Mouse (Mus musculus) forebrain, postnatal 0 days (tissue): ENCODE measurements around the gene Slc25a20. TPM values are rescaled to one million over a fixed set of nuclear protein-coding genes. Genes with fewer than 3 reads are reported as not detected.
A peak's percentile ranks its signal among the peaks of the same experiment; 100 is the strongest.

ENCODE experiments used
- ATAC-seq: fragments of 200-750 bp; cut with Nextera tagmentation; 2 replicates; pipeline ENCODE4 v1.8.0; 2017; ENCODE audit warnings: mild to moderate bottlenecking, moderate library complexity
- DNase-seq: peaks from one replicate; pipeline ENCODE4 v3.0.0-alpha.2; 2015
- H3K27ac ChIP-seq: fragments of 300-500 bp; sonication (generic); 2 replicates; pipeline ENCODE4 v1.5.1; 2014; ENCODE audit warnings: low read depth, mild to moderate bottlenecking, antibody characterized with exemption, low read length, moderate library complexity, mixed read lengths
- H3K27me3 ChIP-seq: fragments of 300-500 bp; sonication (generic); 2 replicates; pipeline ENCODE4 v1.6.1; 2014; ENCODE audit warnings: mild to moderate bottlenecking, low read length, mixed read lengths; ENCODE audit not compliant: insufficient read depth
- H3K36me3 ChIP-seq: fragments of 300-500 bp; sonication (generic); 2 replicates; pipeline ENCODE4 v1.6.1; 2014; ENCODE audit warnings: mild to moderate bottlenecking, moderate library complexity; ENCODE audit not compliant: insufficient read depth
- H3K4me1 ChIP-seq: fragments of 300-500 bp; sonication (generic); 2 replicates; pipeline ENCODE4 v1.6.1; 2014; ENCODE audit warnings: antibody characterized with exemption; ENCODE audit not compliant: insufficient read depth
- H3K4me2 ChIP-seq: fragments of 300-500 bp; sonication (generic); 2 replicates; pipeline ENCODE4 v1.6.1; 2014; ENCODE audit warnings: low read depth, mild to moderate bottlenecking, moderate library complexity
- H3K4me3 ChIP-seq: fragments of 300-500 bp; sonication (generic); 2 replicates; pipeline ENCODE4 v1.5.1; 2014; ENCODE audit warnings: low read depth, low read length, mixed read lengths
- H3K9ac ChIP-seq: fragments of 300-500 bp; sonication (generic); 2 replicates; pipeline ENCODE4 v1.6.1; 2014; ENCODE audit warnings: mild to moderate bottlenecking
- H3K9me3 ChIP-seq: fragments of 300-500 bp; sonication (generic); 2 replicates; pipeline ENCODE4 v1.6.1; 2016; ENCODE audit warnings: low read length
- CTCF ChIP-seq: sonication (generic); IDR thresholded peaks from 2 replicates; pipeline ENCODE4 v1.5.1; 2016; ENCODE audit warnings: antibody characterized with exemption, control low read depth, low read depth
- WGBS: fragments of 180-500 bp; shearing (Covaris S2); extraction: QIAGEN DNeasy Blood & Tissue Kit; methylation state at CpG from one replicate; pipeline ENCODE4 v1.1.7; 2014; 5-methylcytosine and 5-hydroxymethylcytosine counted together
- polyA plus RNA-seq: library from polyadenylated mRNA; unstranded; fragments of >200 nt; fragmentation: Nextera tagmentation; extraction: Ambion mirVana; gene quantifications from 2 replicates; pipeline ENCODE4 v1.2.1, GENCODE M21; 2015
- total RNA-seq: library from RNA; depleted of rRNA; stranded (reverse); fragments of >200 nt; gene quantifications from 2 replicates; pipeline ENCODE4 v1.2.3, GENCODE M21; 2014

The Slc25a20 gene
- total and polyA plus RNA-seq, 2 experiments from 2014 or later, result 39.6 to 40.5 TPM

GRCm38 (mm10) chr9:108687181-108687580 lies 25.3 kb downstream of the Slc25a20 start:
- peaks cover 4% of the 10 kb centered on the region; the same call in 1 of the 2 replicates for H3K36me3 ChIP-seq
- ATAC-seq (no peak), DNase-seq (no peak)
- H3K4me3 ChIP-seq, result no peak overlapping the region
- WGBS, result 82% methylated on average over 6 of the region's 6 CpGs
- no peak overlapping the region for H3K9ac ChIP-seq
- no peaks in the 10 kb centered on the region for H3K27me3 ChIP-seq
- no peak overlapping the region for H3K4me2 ChIP-seq
- no peak overlapping the region for H3K27ac ChIP-seq
- H3K4me1 ChIP-seq, result peaks cover 6% of the 10 kb centered on the region
- no peaks in the 10 kb centered on the region for H3K9me3 ChIP-seq
- TF ChIP-seq CTCF, result no peak

- no peaks in the 10 kb centered on the region for H3K9me3 ChIP-seq
- H3K27ac ChIP-seq, result no peak overlapping the region
- 78% methylated on average over 2 of the region's 2 CpGs for WGBS
Measured at GRCm38 (mm10) chr9:108687686-108688085, 25.8 kb downstream of the Slc25a20 start.

DNA sequence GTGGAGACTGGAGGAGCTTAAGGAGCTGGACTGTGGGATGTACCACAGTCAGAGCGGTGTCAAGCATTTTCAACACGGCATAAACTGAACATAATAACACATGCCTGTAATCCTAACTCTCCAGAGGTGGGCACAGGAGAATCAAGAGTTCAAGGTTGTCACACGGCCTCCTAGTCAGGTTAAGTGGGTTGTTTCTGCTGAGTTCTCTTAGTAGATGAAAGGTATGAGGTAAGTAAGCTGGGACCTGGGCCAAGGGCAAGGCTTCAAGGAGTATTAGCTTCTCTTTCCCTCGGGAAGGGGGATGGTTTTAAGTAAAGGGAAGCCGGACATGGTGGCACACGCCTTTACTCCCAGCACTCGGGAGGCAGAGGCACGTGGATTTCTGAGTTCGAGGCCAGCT lies 26.6 kb downstream of the Slc25a20 start:
- WGBS, result 69% methylated on average over 9 of the region's 9 CpGs
- Histone ChIP-seq H3K4me3 (no peak overlapping the region), H3K4me1 (peaks cover 12% of the 10 kb centered on the region), H3K27me3 (no peaks in the 10 kb centered on the region), H3K9ac (no peak overlapping the region), H3K9me3 (no peaks in the 10 kb centered on the region), H3K4me2 (no peak overlapping the region), H3K36me3 (no peaks in the 10 kb centered on the region), H3K27ac (no peak overlapping the region)
- ATAC-seq, result no peak
- DNase-seq, result no peak
- no peak for TF ChIP-seq CTCF

More at GRCm38 (mm10) chr9:108687686-108688085, 25.8 kb downstream of the Slc25a20 start:
- Histone ChIP-seq H3K36me3 (no peaks in the 10 kb centered on the region), H3K4me3 (no peak overlapping the region), H3K4me2 (no peak overlapping the region), H3K4me1 (peaks cover 6% of the 10 kb centered on the region), H3K9ac (no peak overlapping the region), H3K27me3 (no peaks in the 10 kb centered on the region)
- DNase-seq (no peak), ATAC-seq (no peak)
- TF ChIP-seq CTCF, result no peak

GRCm38 (mm10) chr9:108689106-108689505 lies 27.2 kb downstream of the Slc25a20 start, which contains the start of gene Prkar2a:
Prkar2a (plus strand) TSS chr9:108689314.
- WGBS, result 30% methylated on average over 1 of the region's 1 CpGs
- peak; percentile 48 for DNase-seq
- H3K9ac ChIP-seq, result no peak within 1 kb of the TSS
- H3K4me2 ChIP-seq, result no peak within 1 kb of the TSS
- H3K27me3 ChIP-seq, result no peaks in the 10 kb centered on the region
- no peak for ATAC-seq
- peaks cover 19% of the 10 kb centered on the region for H3K4me1 ChIP-seq
- no peak for TF ChIP-seq CTCF
- H3K36me3 ChIP-seq, result no peaks in the 10 kb centered on the region
- H3K9me3 ChIP-seq, result no peaks in the 10 kb centered on the region
- 0 out of 2 replicates have a peak within 1 kb of the TSS, but pooled peaks have one; percentile 57 for H3K27ac ChIP-seq
- H3K4me3 ChIP-seq, result no peak within 1 kb of the TSS

DNA sequence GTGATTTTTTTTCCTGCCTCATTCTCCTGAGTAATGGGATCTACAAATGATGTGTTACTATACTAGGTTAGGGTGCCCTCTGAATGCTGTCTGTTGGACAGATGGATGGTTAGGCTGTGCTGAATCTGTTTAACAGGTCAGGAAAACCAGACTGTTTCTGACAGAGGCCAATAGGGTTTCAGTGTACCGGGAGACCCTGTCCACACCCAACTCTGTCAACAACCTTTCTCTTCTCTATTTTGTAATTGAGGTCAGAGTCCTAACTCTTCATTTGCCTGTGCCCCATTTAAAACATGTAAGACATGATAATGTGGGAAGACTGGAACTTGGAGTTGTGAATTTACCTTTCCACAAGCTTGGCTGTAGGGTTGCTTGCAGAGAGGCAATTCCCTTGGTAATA lies 28.1 kb downstream of the Slc25a20 start:
- 83% methylated on average over 1 of the region's 1 CpGs for WGBS
- Histone ChIP-seq H3K27me3 (no peaks in the 10 kb centered on the region), H3K9ac (no peak overlapping the region), H3K4me3 (no peak overlapping the region), H3K36me3 (no peaks in the 10 kb centered on the region), H3K27ac (no peak overlapping the region), H3K4me2 (no peak overlapping the region), H3K4me1 (peaks cover 22% of the 10 kb centered on the region), H3K9me3 (no peaks in the 10 kb centered on the region)
- ATAC-seq (no peak), DNase-seq (no peak)
- no peak for TF ChIP-seq CTCF

DNA sequence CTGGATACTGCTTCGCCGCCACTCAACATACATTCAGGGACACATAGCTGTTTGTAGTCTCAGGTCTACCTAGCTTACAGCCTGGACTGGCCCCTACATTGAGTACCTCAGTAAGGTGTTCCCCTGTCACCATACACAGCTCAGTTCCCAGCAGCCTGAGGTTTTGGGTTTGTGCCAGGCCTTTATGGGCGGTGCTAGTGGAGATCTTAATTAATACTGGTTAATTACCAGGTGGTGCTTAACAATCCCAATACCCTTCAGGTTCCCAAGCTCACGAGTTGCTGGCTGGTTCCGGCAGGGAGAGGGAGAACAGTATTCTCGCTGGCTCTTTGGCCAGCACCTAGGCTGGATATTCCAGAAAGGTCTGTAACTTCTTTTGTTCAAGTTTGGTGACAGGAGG lies 29.0 kb downstream of the Slc25a20 start:
- Histone ChIP-seq H3K4me1 (peaks cover 22% of the 10 kb centered on the region), H3K9me3 (no peaks in the 10 kb centered on the region), H3K4me2 (no peak overlapping the region), H3K4me3 (no peak overlapping the region), H3K36me3 (no peaks in the 10 kb centered on the region), H3K27me3 (no peaks in the 10 kb centered on the region), H3K9ac (no peak overlapping the region), H3K27ac (no peak overlapping the region)
- TF ChIP-seq CTCF, result no peak
- 69% methylated on average over 6 of the region's 6 CpGs for WGBS
- no peak for DNase-seq
- ATAC-seq, result no peak

- TF ChIP-seq CTCF, result no peak
- no peak for DNase-seq
- Histone ChIP-seq H3K4me2 (peak overlapping the region; percentile 77), H3K4me3 (peak overlapping the region; percentile 84), H3K9ac (peak overlapping the region; percentile 81), H3K27me3 (no peaks in the 10 kb centered on the region), H3K9me3 (no peaks in the 10 kb centered on the region), H3K27ac (peak overlapping the region; percentile 82), H3K36me3 (no peaks in the 10 kb centered on the region), H3K4me1 (peaks cover 22% of the 10 kb centered on the region)
- no peak for ATAC-seq
- WGBS, result 65% methylated on average over 8 of the region's 8 CpGs
Measured at GRCm38 (mm10) chr9:108691371-108691770, 29.5 kb downstream of the Slc25a20 start.
